Mouse (Mus musculus): ENCODE data around the gene Antxr1.

DNA sequence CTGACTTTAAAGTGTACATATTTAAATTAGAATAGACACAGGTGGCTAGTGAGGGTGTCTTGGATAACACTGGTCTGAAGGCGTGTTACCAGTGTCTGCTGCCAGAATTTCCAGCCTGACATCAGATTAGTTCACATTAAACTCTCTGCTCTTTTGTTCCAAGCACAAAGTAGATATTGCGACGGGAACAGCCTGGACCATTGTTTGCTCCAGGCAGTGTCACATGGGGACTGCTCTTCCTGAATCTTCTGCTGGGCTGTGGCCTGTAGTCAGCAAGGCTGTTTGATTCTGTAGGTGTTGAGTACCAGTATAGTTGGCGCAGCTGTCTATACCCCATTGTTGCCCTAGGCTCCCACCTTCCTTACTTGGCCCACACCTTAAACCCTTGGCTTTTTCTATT lies 211.6 kb downstream of the Antxr1 start:
- TF ChIP-seq CTCF (IDR thresholded peaks at IDR 0.05; ENCODE audit: low read depth, low read length) (no peak), POLR2A (IDR thresholded peaks at IDR 0.05; ENCODE audit: extremely low read depth, insufficient read depth, low read length) (no peak)
